Mouse (Mus musculus) thymus, postnatal 25 days (tissue): ENCODE data around the gene Gpr132.

Experiments used
- DNase-seq: peaks from one replicate; pipeline ENCODE4 v3.0.0; 2022

Gene Gpr132

GRCm38 (mm10) chr12:112868178-112869087 lies at the start of gene Gpr132:
Gene Gpr132 (minus strand): TSS chr12:112868228.
- DNase-seq = peak; percentile 71

GRCm38 (mm10) chr12:112917486-112917885 lies 49.5 kb upstream of the Gpr132 start:
- DNase-seq = no peak

DNA sequence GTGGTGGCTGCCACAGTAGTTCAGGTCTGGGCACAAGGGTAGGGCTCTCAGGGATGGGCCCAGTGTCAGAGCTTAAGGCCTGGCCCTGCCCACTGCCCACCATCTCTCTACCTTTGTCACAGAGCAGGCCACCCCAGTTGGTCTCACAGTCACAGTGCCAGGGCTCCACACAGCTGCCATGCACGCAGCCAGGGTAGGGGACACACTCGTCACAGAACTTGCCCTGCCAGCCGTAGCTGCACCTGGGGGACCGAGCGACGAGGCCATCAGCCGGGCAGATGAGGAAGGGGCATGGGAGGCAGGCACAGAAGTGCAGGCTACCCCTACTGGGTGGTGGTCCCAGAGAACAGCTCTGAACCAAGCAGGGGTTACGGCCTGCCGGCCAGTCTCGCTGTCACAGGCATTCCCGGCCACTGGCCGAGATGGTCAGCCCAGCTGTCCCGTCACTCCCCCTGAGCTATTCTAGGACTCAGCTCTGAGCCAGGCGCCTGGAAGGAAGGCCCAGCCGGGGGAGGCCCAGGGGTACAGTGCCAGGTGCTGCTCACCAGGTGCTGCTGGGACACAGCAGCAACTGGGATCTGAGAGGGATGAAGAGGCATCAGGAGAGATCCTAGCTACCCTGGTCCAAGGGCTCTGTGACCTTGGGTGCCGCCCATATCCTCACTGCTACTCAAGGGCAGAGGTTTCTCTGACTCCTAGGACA lies 48.8 kb upstream of the Gpr132 start:
- no peak for DNase-seq

- no peak for DNase-seq
Observed at GRCm38 (mm10) chr12:112915587-112915986, 47.6 kb upstream of the Gpr132 start.

DNA sequence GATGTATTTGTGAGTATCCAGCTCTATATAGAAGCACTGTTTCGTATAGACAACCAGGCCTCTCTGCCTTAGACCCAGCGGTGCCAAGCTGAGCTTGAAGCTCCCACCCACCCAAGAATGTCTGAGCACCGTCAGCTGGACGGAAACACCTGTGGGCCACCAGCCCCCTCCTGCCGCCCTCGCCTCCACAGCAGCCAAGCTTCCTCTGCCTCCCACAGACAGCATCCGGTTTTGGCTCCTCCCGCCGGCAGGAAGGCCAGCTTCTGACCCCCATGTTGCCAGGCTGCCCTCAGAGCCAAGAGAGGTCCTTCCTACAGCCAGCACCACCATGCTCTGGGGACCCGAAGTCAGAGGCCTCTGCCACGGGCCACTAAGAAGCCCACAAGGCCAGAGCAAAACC lies 46.5 kb upstream of the Gpr132 start:
- DNase-seq = peak; percentile 66

GRCm38 (mm10) chr12:112912951-112913745 lies 45.1 kb upstream of the Gpr132 start:
- DNase-seq = peak; percentile 18

GRCm38 (mm10) chr12:112911701-112912100 lies 43.7 kb upstream of the Gpr132 start:
- no peak for DNase-seq

- no peak for DNase-seq
Observed at GRCm38 (mm10) chr12:112908991-112909390, 41.0 kb upstream of the Gpr132 start.

GRCm38 (mm10) chr12:112905001-112905400 lies 37.0 kb upstream of the Gpr132 start:
- DNase-seq = no peak

- no peak for DNase-seq
Observed at GRCm38 (mm10) chr12:112903941-112904340, 35.9 kb upstream of the Gpr132 start.

DNA sequence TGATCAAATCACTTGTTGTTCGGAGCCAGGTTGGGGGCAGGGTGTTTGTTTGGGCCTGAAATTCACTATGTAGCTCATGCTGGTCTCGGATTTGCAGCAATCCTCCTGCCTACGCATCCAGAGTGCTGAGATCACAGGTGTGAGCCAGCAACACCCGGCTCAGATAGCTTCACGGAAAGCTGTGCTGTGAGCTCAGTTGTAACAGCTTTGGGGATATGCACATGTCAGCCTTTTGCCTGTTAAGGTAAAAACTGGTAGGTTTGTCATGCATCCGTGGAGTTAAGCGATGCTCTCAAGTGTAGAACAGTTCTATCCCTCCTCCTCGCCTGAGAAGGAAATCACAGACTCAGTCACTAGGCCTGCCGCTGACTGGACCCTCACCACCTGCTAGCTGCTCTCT lies 32.6 kb upstream of the Gpr132 start:
- DNase-seq = no peak

DNA sequence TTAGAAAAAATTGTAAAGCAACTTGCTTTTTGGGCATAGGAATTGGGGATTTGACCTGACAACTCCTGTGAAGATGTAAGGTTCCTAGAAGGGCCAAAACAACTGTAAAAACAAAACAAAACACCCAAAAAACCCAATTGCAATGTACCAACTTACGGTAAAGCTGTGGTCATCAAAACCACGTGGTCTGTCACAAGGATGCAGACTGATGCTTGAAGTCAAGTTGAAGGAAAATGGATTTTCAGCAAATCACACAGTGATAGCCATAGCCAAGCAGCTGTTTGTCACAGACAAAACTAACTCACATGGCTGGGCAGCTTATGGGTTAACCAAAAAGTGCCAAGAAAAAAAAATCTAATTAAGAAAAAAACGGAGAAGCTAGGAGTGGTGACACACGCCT lies 30.9 kb upstream of the Gpr132 start:
- DNase-seq = no peak

- no peak for DNase-seq
Observed at GRCm38 (mm10) chr12:112898351-112898750, 30.3 kb upstream of the Gpr132 start.

GRCm38 (mm10) chr12:112897522-112898212 lies 29.6 kb upstream of the Gpr132 start:
- no peak for DNase-seq

- no peak for DNase-seq
Observed at GRCm38 (mm10) chr12:112894969-112895368, 26.9 kb upstream of the Gpr132 start.

GRCm38 (mm10) chr12:112894303-112894884 lies 26.4 kb upstream of the Gpr132 start:
- DNase-seq = no peak

GRCm38 (mm10) chr12:112885465-112885864 lies 17.4 kb upstream of the Gpr132 start:
- DNase-seq = no peak

GRCm38 (mm10) chr12:112881301-112881815 lies 13.3 kb upstream of the Gpr132 start:
- DNase-seq = no peak

GRCm38 (mm10) chr12:112880661-112881060 lies 12.6 kb upstream of the Gpr132 start:
- DNase-seq = no peak

DNA sequence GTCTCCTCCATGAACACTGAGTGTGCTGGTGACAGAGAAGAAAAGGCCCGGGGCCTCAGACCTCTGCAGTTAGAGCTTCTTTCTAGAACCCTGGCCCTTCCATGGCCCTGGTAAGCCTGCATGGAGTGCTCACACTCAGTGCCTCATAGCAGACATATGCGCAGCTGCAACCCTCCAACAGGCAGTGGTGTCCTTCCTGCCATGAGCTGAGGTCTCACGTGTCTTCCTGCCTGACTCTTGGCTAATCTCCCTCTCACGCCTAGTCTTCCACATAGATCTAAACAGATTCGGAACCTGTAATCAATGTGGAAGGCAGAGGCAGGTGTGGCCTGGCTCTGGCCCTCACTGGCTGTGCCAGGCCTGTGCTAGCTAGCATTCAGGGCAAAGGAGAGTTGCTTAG lies 11.7 kb upstream of the Gpr132 start:
- peak; percentile 58 for DNase-seq

DNA sequence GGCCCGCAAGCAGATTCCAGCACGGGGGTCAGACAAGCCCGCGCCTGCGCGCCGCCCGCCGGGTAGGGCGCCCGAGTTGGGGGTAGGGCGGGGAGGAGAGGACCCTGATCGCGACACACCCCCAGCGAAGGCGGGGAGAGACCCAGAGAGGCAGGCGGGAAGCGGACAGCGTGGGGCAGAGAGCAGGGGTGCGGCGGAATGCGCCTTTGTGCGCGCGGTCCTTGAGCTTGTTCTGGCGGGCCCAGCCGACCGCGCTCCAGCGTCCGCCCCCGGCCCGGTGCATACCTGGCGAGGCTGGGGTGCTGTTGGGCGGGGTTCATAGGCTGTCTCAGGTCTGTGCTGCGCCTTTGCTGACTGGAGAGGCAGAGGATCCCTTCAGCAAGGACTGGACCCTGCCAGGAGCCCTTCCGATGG lies 9.6 kb upstream of the Gpr132 start:
- peak; percentile 50 for DNase-seq

GRCm38 (mm10) chr12:112877073-112877576 lies 9.1 kb upstream of the Gpr132 start:
- no peak for DNase-seq
